Mouse (Mus musculus) heart, adult 2 months (tissue): ENCODE measurements around the gene Ankrd54. TPM values are rescaled to one million over a fixed set of nuclear protein-coding genes. Genes with fewer than 3 reads are reported as not detected.
"Not testable (repeated sequence)": the region's sequence is repeated elsewhere in the genome, so short reads cannot be mapped to it uniquely, and the experiment has no call there.

ENCODE experiments used
- DNase-seq, 2 experiments: peaks; one replicate each; pipeline ENCODE4 v3.0.0; 2021
- H3K27ac ChIP-seq: fragments of 200-600 bp; 2 replicates; pipeline ENCODE4 v1.8.1; 2022
- H3K27me3 ChIP-seq: fragments of 200-500 bp; 2 replicates; pipeline ENCODE4 v1.6.1; 2012; ENCODE audit warnings: mild to moderate bottlenecking, low read length, inconsistent platforms, mixed read lengths; ENCODE audit not compliant: control insufficient read depth, insufficient read depth
- H3K36me3 ChIP-seq: fragments of 200-500 bp; 2 replicates; pipeline ENCODE4 v1.6.1; 2012; ENCODE audit warnings: low read length, inconsistent platforms; ENCODE audit not compliant: control insufficient read depth, insufficient read depth
- H3K4me1 ChIP-seq: fragments of 200-500 bp; 2 replicates; pipeline ENCODE4 v1.6.1; 2011; ENCODE audit warnings: low read length; ENCODE audit not compliant: control insufficient read depth, insufficient read depth
- H3K4me3 ChIP-seq: fragments of 200-600 bp; 2 replicates; pipeline ENCODE4 v1.8.1; 2022
- H3K79me2 ChIP-seq: fragments of 200-500 bp; replicated peaks from 2 replicates; pipeline ENCODE4 v1.6.1; 2012; ENCODE audit warnings: mild to moderate bottlenecking, inconsistent platforms, low read length, moderate library complexity, mixed read lengths; ENCODE audit not compliant: control insufficient read depth, insufficient read depth
- H3K9ac ChIP-seq: fragments of 200-500 bp; 2 replicates; pipeline ENCODE4 v1.6.1; 2012; ENCODE audit warnings: low read depth, mild to moderate bottlenecking, control low read depth, inconsistent platforms, low read length, mixed read lengths
- CTCF ChIP-seq: fragments of 200-600 bp; IDR thresholded peaks from 2 replicates; pipeline ENCODE4 v1.8.1; 2022; ENCODE audit warnings: antibody characterized with exemption, mild to moderate bottlenecking, moderate library complexity
- EP300 ChIP-seq: fragments of 200-500 bp; IDR thresholded peaks from 2 replicates; pipeline ENCODE4 v1.6.1; 2011; ENCODE audit warnings: low read depth, low read length, control low read depth; ENCODE audit not compliant: insufficient read depth
- POLR2A ChIP-seq: fragments of 200-500 bp; IDR thresholded peaks from 2 replicates; pipeline ENCODE4 v1.6.1; 2011; ENCODE audit warnings: mild to moderate bottlenecking, low read depth, low read length, control low read depth; ENCODE audit not compliant: insufficient read depth
- WGBS: fragments of 180-500 bp; shearing (Covaris S2); methylation state at CpG from one replicate; pipeline ENCODE4 v1.1.7; 2018; 5-methylcytosine and 5-hydroxymethylcytosine counted together
- intact Hi-C: fragments of 180-260 bp; cut with DNase I; formaldehyde crosslinking; loops from one replicate; pipeline ENCODE4 v1.15.1; 2025
- polyA plus RNA-seq: library from polyadenylated mRNA; depleted of rRNA; stranded (reverse); fragments of >200 nt; gene quantifications from 2 replicates; pipeline ENCODE4 v1.2.3, GENCODE M21; 2012; rRNA removed
- total RNA-seq, 2 experiments: library from RNA; stranded (reverse); gene quantifications; 2 replicates each; pipeline ENCODE4 v1.2.3; 2021

Gene Ankrd54
- total and polyA plus RNA-seq, 3 experiments, result 5.5 to 14.2 (median 8.5) TPM

DNA sequence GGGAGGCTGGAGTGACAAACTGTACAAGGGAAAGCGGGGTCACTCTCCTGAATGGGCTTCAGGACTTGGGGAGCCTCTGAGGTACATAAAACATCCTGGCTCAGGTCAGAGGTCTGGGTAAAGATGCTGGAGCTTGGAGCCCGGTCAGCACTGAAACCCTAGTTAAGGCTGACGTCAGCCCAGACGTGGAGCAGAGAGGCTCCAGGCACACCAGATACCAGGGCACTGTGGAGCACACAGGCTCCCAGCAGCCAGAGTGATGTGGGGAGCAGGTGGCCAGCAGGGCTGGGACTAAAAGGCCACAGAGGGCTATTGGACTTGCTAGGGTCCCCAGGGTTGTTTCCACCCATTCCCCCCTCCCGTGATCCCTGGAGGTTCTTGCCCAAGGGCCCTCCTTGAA lies 53.0 kb downstream of the Ankrd54 start:
- Histone ChIP-seq H3K27me3 (no peaks in the 10 kb centered on the region), H3K79me2 (no peaks in the 10 kb centered on the region), H3K9ac (no peak overlapping the region), H3K36me3 (no peaks in the 10 kb centered on the region), H3K4me3 (no peak overlapping the region), H3K27ac (no peak overlapping the region), H3K4me1 (no peaks in the 10 kb centered on the region)
- 60% methylated on average over 5 of the region's 5 CpGs for whole genome bisulfite sequencing
- no peak for DNase-seq
- no peak for TF ChIP-seq EP300
- TF ChIP-seq CTCF, result no peak
- no peak for TF ChIP-seq POLR2A
- intact Hi-C loops, result no loop called here

GRCm38 (mm10) chr15:79007836-79008235 lies 54.9 kb downstream of the Ankrd54 start:
- H3K27me3 ChIP-seq, DNase-seq, H3K27ac ChIP-seq, intact Hi-C loops, H3K4me3 ChIP-seq, H3K4me1 ChIP-seq, H3K79me2 ChIP-seq, H3K36me3 ChIP-seq, H3K9ac ChIP-seq: not testable (repeated sequence)
- 88% methylated on average over 6 of the region's 6 CpGs for WGBS
- peak; percentile 37 for TF ChIP-seq CTCF

DNA sequence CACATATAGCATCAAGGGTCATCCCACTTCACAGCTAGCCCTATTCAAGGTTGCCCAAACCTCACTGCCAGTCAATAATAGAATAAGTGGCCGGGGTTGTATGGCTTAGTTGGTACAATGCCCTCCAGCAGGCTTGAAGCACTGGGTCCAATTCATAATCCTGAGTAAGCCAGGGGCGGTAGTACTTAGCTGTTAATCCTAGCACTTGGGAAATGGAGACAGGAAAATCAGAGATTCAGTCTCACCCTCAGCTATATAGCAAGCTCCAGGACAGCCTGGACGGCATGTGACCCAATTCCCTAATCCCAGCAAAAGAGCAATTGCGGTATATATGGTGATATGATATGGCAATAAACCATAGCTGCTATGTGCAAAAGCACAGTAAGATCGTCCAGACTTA lies 55.6 kb downstream of the Ankrd54 start:
- WGBS, result 93% methylated on average over 5 of the region's 5 CpGs
- intact Hi-C loops, result no loop called here
- TF ChIP-seq CTCF (no peak), EP300 (no peak), POLR2A (no peak)
- H3K4me3 ChIP-seq, result no peak overlapping the region
- no peak overlapping the region for H3K27ac ChIP-seq
- H3K36me3 ChIP-seq, result no peaks in the 10 kb centered on the region
- no peaks in the 10 kb centered on the region for H3K79me2 ChIP-seq
- H3K27me3 ChIP-seq, result no peaks in the 10 kb centered on the region
- H3K4me1 ChIP-seq, result no peaks in the 10 kb centered on the region
- H3K9ac ChIP-seq, result no peak overlapping the region
- DNase-seq, result no peak

DNA sequence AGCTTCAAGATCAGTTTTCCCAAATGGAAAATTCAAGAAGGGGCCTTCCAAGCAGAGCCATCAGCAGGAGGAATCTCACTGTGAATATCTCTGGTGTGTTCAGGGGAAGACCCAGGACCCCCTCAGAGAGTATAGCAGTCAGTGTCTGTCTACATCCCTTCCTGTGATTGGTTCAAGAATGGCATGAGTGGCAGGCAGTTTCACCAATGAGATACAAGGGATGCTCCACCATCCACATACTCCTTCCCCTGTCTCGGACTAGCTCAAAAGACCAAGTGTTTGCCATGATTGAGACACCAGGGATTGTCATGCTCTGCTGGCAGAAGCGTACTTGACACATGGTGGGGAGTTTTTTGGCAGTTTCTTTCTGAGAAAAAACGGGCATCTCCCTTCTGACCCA lies 56.1 kb downstream of the Ankrd54 start:
- Histone ChIP-seq H3K9ac (no peak overlapping the region), H3K4me3 (no peak overlapping the region), H3K27me3 (no peaks in the 10 kb centered on the region), H3K79me2 (no peaks in the 10 kb centered on the region), H3K36me3 (no peaks in the 10 kb centered on the region), H3K4me1 (no peaks in the 10 kb centered on the region), H3K27ac (no peak overlapping the region)
- TF ChIP-seq POLR2A (no peak), EP300 (no peak), CTCF (no peak)
- 76% methylated on average over 3 of the region's 3 CpGs for WGBS
- intact Hi-C loops, result no loop called here
- no peak for DNase-seq

- WGBS, result 92% methylated on average over 9 of the region's 9 CpGs
- Histone ChIP-seq H3K36me3 (no peaks in the 10 kb centered on the region), H3K4me1 (no peaks in the 10 kb centered on the region), H3K4me3 (no peak overlapping the region), H3K79me2 (no peaks in the 10 kb centered on the region), H3K9ac (no peak overlapping the region), H3K27me3 (no peaks in the 10 kb centered on the region), H3K27ac (no peak overlapping the region)
- intact Hi-C loops, result no loop called here
- DNase-seq, result no peak
- no peak for TF ChIP-seq CTCF
- TF ChIP-seq POLR2A, result no peak
- no peak for TF ChIP-seq EP300
Observed at GRCm38 (mm10) chr15:79005581-79005980, 57.1 kb downstream of the Ankrd54 start.

Other genes with a start within 250 kb of the Ankrd54 start
- gene Cdc42ep1, start 220.3 kb downstream of the Ankrd54 start, total RNA-seq, result 10 to 100 TPM; 30.8 to 37.1 TPM
- gene Cdc42ep1, start 220.3 kb downstream of the Ankrd54 start, polyA plus RNA-seq, result 62.3 and 71.8 TPM in 2 replicates
- gene Lgals2, start 207.4 kb downstream of the Ankrd54 start, total RNA-seq, result not detected
- 0.59 and 1.5 TPM in 2 replicates for gene Lgals2, start 207.4 kb downstream of the Ankrd54 start, polyA plus RNA-seq
- 10 to 100 TPM; 42.2 to 44.4 TPM for gene Gga1, start 185.7 kb downstream of the Ankrd54 start, total RNA-seq
- gene Gga1, start 185.7 kb downstream of the Ankrd54 start, polyA plus RNA-seq, result 44.7 and 52.7 TPM in 2 replicates
- gene Gm49510, start 163.2 kb downstream of the Ankrd54 start, total RNA-seq, result not detected
- gene Gm49510, start 163.2 kb downstream of the Ankrd54 start, polyA plus RNA-seq, result 0.04 TPM in 1 of 2 replicates, not detected in the other
- gene Sh3bp1, start 163.1 kb downstream of the Ankrd54 start, total RNA-seq, result 1 to 10 TPM; 2.6 to 3.3 TPM
- gene Sh3bp1, start 163.1 kb downstream of the Ankrd54 start, polyA plus RNA-seq, result 12.6 and 19.2 TPM in 2 replicates
- gene Pdxp, start 149.0 kb downstream of the Ankrd54 start, total RNA-seq, result under 1 TPM; 0.81 to 0.86 TPM
- 2.0 and 2.9 TPM in 2 replicates for gene Pdxp, start 149.0 kb downstream of the Ankrd54 start, polyA plus RNA-seq
- 100 to 1,000 TPM; 174 to 176 TPM for gene Lgals1, start 136.2 kb downstream of the Ankrd54 start, total RNA-seq
- 425 and 497 TPM in 2 replicates for gene Lgals1, start 136.2 kb downstream of the Ankrd54 start, polyA plus RNA-seq
- 10 to 100 TPM; 13.8 to 17.4 TPM for gene Nol12, start 128.0 kb downstream of the Ankrd54 start, total RNA-seq
- gene Nol12, start 128.0 kb downstream of the Ankrd54 start, polyA plus RNA-seq, result 9.9 and 13.1 TPM in 2 replicates
- 10 to 100 TPM; 24.4 to 30.9 TPM for gene Triobp, start 115.2 kb downstream of the Ankrd54 start, total RNA-seq
- 22.0 and 26.7 TPM in 2 replicates for gene Triobp, start 115.2 kb downstream of the Ankrd54 start, polyA plus RNA-seq
- 10 to 100 TPM; 73.3 to 82.4 TPM for gene H1f0, start 34.4 kb downstream of the Ankrd54 start, total RNA-seq
- gene H1f0, start 34.4 kb downstream of the Ankrd54 start, polyA plus RNA-seq, result 54.2 and 66.4 TPM in 2 replicates
- gene Galr3, start 21.0 kb downstream of the Ankrd54 start, total RNA-seq, result not detected
- gene Galr3, start 21.0 kb downstream of the Ankrd54 start, polyA plus RNA-seq, result not detected in 2 replicates
- gene Eif3l, start 12.3 kb upstream of the Ankrd54 start, total RNA-seq, result 10 to 100 TPM; 63.9 to 69.2 TPM
- gene Eif3l, start 12.3 kb upstream of the Ankrd54 start, polyA plus RNA-seq, result 90.3 and 116 TPM in 2 replicates
- gene Micall1, start 46.0 kb upstream of the Ankrd54 start, total RNA-seq, result 10 to 100 TPM; 43.0 to 45.7 TPM
- gene Micall1, start 46.0 kb upstream of the Ankrd54 start, polyA plus RNA-seq, result 39.3 and 58.7 TPM in 2 replicates
- 100 to 1,000 TPM; 126 to 145 TPM for gene Polr2f, start 78.1 kb upstream of the Ankrd54 start, total RNA-seq
- gene Polr2f, start 78.1 kb upstream of the Ankrd54 start, polyA plus RNA-seq, result 48.6 and 50.9 TPM in 2 replicates
- gene 1700088E04Rik, start 78.4 kb upstream of the Ankrd54 start, total RNA-seq, result 1 to 10 TPM; 1.8 to 2.6 TPM
- gene 1700088E04Rik, start 78.4 kb upstream of the Ankrd54 start, polyA plus RNA-seq, result 2.8 and 3.8 TPM in 2 replicates
- 1 to 10 TPM; 1.1 to 1.3 TPM for gene Sox10, start 102.3 kb upstream of the Ankrd54 start, total RNA-seq
- 4.5 and 4.9 TPM in 2 replicates for gene Sox10, start 102.3 kb upstream of the Ankrd54 start, polyA plus RNA-seq
- gene Pick1, start 166.3 kb upstream of the Ankrd54 start, total RNA-seq, result 10 to 100 TPM; 21.3 to 24.0 TPM
- gene Pick1, start 166.3 kb upstream of the Ankrd54 start, polyA plus RNA-seq, result 27.7 and 35.5 TPM in 2 replicates
- 1 to 10 TPM in 1 of 2 experiments, under 1 TPM in 1; 0.61 to 1.4 TPM for gene Gm49486, start 166.5 kb upstream of the Ankrd54 start, total RNA-seq
- 0.39 and 0.59 TPM in 2 replicates for gene Gm49486, start 166.5 kb upstream of the Ankrd54 start, polyA plus RNA-seq
- gene Slc16a8, start 191.9 kb upstream of the Ankrd54 start, total RNA-seq, result under 1 TPM; 0.16 to 0.39 TPM
- gene Slc16a8, start 191.9 kb upstream of the Ankrd54 start, polyA plus RNA-seq, result 0.12 and 0.57 TPM in 2 replicates
- gene Baiap2l2, start 222.6 kb upstream of the Ankrd54 start, total RNA-seq, result under 1 TPM; 0.78 to 0.84 TPM
- gene Baiap2l2, start 222.6 kb upstream of the Ankrd54 start, polyA plus RNA-seq, result 0.70 and 2.9 TPM in 2 replicates